Mouse (Mus musculus): ENCODE results near the gene Phf20.

- TF ChIP-seq POLR2A (IDR thresholded peaks at IDR 0.05; ENCODE audit: extremely low read depth, insufficient read depth, low read length), result no peak
- TF ChIP-seq CTCF (IDR thresholded peaks at IDR 0.05; ENCODE audit: extremely low read depth, insufficient read depth, low read length), result no peak
Measured at GRCm38 (mm10) chr2:156318491-156318890, 122.2 kb downstream of the Phf20 start.
